Mouse (Mus musculus) thymus, adult 2 months (tissue): Measurements from ENCODE around the gene Gm49366.

Experiments
- CTCF ChIP-seq: fragments of 200-500 bp; IDR thresholded peaks from 2 replicates; pipeline ENCODE4 v1.5.1; 2012; ENCODE audit warnings: mild to moderate bottlenecking, control low read depth, low read length, moderate library complexity, borderline replicate concordance; ENCODE audit not compliant: control insufficient read depth, poor library complexity, insufficient read depth; ENCODE audit errors: extremely low read depth
- POLR2A ChIP-seq: fragments of 200-500 bp; IDR thresholded peaks from 2 replicates; pipeline ENCODE4 v1.6.1; 2012; ENCODE audit warnings: mild to moderate bottlenecking, low read length, control low read depth, moderate library complexity; ENCODE audit not compliant: control insufficient read depth, poor library complexity, insufficient read depth; ENCODE audit errors: extremely low read depth

- TF ChIP-seq POLR2A (no peak), CTCF (no peak)
Observed at GRCm38 (mm10) chr12:84053173-84053572, 14.4 kb downstream of the Gm49366 start.
